Mouse (Mus musculus) hindbrain, embryonic 12.5 days (tissue): ENCODE data around the gene Dpp6. TPM values are rescaled to one million over a fixed set of nuclear protein-coding genes. Genes with fewer than 3 reads are reported as not detected.

Source experiments
- ATAC-seq: fragments of 200-750 bp; cut with Nextera tagmentation; 2 replicates; pipeline ENCODE4 v1.8.0; 2017; ENCODE audit warnings: moderate TSS enrichment; ENCODE audit not compliant: low FRiP score
- H3K27ac ChIP-seq: fragments of 300-500 bp; sonication (generic); 2 replicates; pipeline ENCODE4 v1.5.1; 2016; ENCODE audit warnings: mild to moderate bottlenecking
- H3K27me3 ChIP-seq: fragments of 300-500 bp; sonication (generic); 2 replicates; pipeline ENCODE4 v1.6.1; 2016; ENCODE audit warnings: mild to moderate bottlenecking
- H3K36me3 ChIP-seq: fragments of 300-500 bp; sonication (generic); 2 replicates; pipeline ENCODE4 v1.6.1; 2016; ENCODE audit warnings: mild to moderate bottlenecking
- H3K4me1 ChIP-seq: fragments of 300-500 bp; sonication (generic); 2 replicates; pipeline ENCODE4 v1.6.1; 2016
- H3K4me2 ChIP-seq: fragments of 300-500 bp; sonication (generic); replicated peaks from 2 replicates; pipeline ENCODE4 v1.6.1; 2016; ENCODE audit warnings: mild to moderate bottlenecking
- H3K4me3 ChIP-seq: fragments of 300-500 bp; sonication (generic); 2 replicates; pipeline ENCODE4 v1.5.1; 2016; ENCODE audit warnings: mild to moderate bottlenecking
- H3K9ac ChIP-seq: fragments of 300-500 bp; sonication (generic); 2 replicates; pipeline ENCODE4 v1.6.1; 2016; ENCODE audit warnings: mild to moderate bottlenecking, moderate library complexity
- H3K9me3 ChIP-seq: fragments of 300-500 bp; sonication (generic); replicated peaks from 2 replicates; pipeline ENCODE4 v1.6.1; 2016; ENCODE audit warnings: mild to moderate bottlenecking
- WGBS: fragments of 180-500 bp; shearing (Covaris S2); methylation state at CpG from one replicate; pipeline ENCODE4 v1.1.7; 2016; 5-methylcytosine and 5-hydroxymethylcytosine counted together
- polyA plus RNA-seq: library from polyadenylated mRNA; unstranded; fragments of >200 nt; fragmentation: Nextera tagmentation; extraction: Ambion mirVana; gene quantifications from 2 replicates; pipeline ENCODE4 v1.2.1, GENCODE M21; 2016

Dpp6 gene
- 26.9 and 27.2 TPM in 2 replicates for polyA plus RNA-seq

GRCm38 (mm10) chr5:26816975-26817941, at the start of gene Dpp6:
TSS of gene Dpp6 (plus strand) at chr5:26817203.
- Histone ChIP-seq H3K9ac (peak within 1 kb of the TSS; percentile 47), H3K27ac (no peak within 1 kb of the TSS)
- peak; percentile 35; the same call in 1 of the 2 replicates for ATAC-seq

GRCm38 (mm10) chr5:26783955-26784354, 33.0 kb upstream of the Dpp6 start:
- WGBS = 85% methylated on average over 3 of the region's 3 CpGs
- H3K4me1 ChIP-seq = no peaks in the 10 kb centered on the region
- no peak for ATAC-seq
- H3K4me2 ChIP-seq = no peak overlapping the region
- H3K9ac ChIP-seq = no peak overlapping the region
- no peak overlapping the region for H3K27ac ChIP-seq
- H3K4me3 ChIP-seq = no peak overlapping the region
- no peaks in the 10 kb centered on the region for H3K27me3 ChIP-seq
- H3K9me3 ChIP-seq = no peaks in the 10 kb centered on the region
- no peaks in the 10 kb centered on the region for H3K36me3 ChIP-seq

More at GRCm38 (mm10) chr5:26816975-26817941, at the start of gene Dpp6:
- 2% methylated on average over 48 of the region's 48 CpGs for WGBS
- Histone ChIP-seq H3K4me1 (peaks cover 12% of the 10 kb centered on the region), H3K27me3 (peaks cover 31% of the 10 kb centered on the region), H3K36me3 (no peaks in the 10 kb centered on the region), H3K9me3 (no peaks in the 10 kb centered on the region), H3K4me2 (peak within 1 kb of the TSS; percentile 70), H3K4me3 (peak within 1 kb of the TSS; percentile 35)

GRCm38 (mm10) chr5:26795524-26795923, 21.5 kb upstream of the Dpp6 start:
- no peaks in the 10 kb centered on the region for H3K36me3 ChIP-seq
- no peak overlapping the region for H3K9ac ChIP-seq
- H3K4me2 ChIP-seq = no peak overlapping the region
- H3K27me3 ChIP-seq = no peaks in the 10 kb centered on the region
- no peak overlapping the region for H3K4me3 ChIP-seq
- WGBS = 94% methylated on average over 2 of the region's 2 CpGs
- H3K27ac ChIP-seq = no peak overlapping the region
- H3K9me3 ChIP-seq = no peaks in the 10 kb centered on the region
- no peaks in the 10 kb centered on the region for H3K4me1 ChIP-seq
- no peak for ATAC-seq

- H3K27me3 ChIP-seq = no peaks in the 10 kb centered on the region
- no peaks in the 10 kb centered on the region for H3K4me1 ChIP-seq
- no peak overlapping the region for H3K27ac ChIP-seq
- no peak overlapping the region for H3K9ac ChIP-seq
- H3K36me3 ChIP-seq = no peaks in the 10 kb centered on the region
- 88% methylated on average over 1 of the region's 1 CpGs for WGBS
- H3K4me3 ChIP-seq = no peak overlapping the region
- no peak overlapping the region for H3K4me2 ChIP-seq
- H3K9me3 ChIP-seq = no peaks in the 10 kb centered on the region
- no peak for ATAC-seq
Observed at GRCm38 (mm10) chr5:26835972-26836371, 19.0 kb downstream of the Dpp6 start.

GRCm38 (mm10) chr5:26841151-26841550, 24.1 kb downstream of the Dpp6 start:
- no peaks in the 10 kb centered on the region for H3K4me1 ChIP-seq
- H3K4me3 ChIP-seq = no peak overlapping the region
- no peaks in the 10 kb centered on the region for H3K27me3 ChIP-seq
- no peak overlapping the region for H3K27ac ChIP-seq
- no peak overlapping the region for H3K4me2 ChIP-seq
- no peak overlapping the region for H3K9ac ChIP-seq
- no peak for ATAC-seq
- WGBS = 27% methylated on average over 4 of the region's 4 CpGs
- H3K9me3 ChIP-seq = no peaks in the 10 kb centered on the region
- H3K36me3 ChIP-seq = no peaks in the 10 kb centered on the region

- Histone ChIP-seq H3K4me3 (no peak overlapping the region), H3K27ac (no peak overlapping the region), H3K4me1 (no peaks in the 10 kb centered on the region), H3K9ac (no peak overlapping the region), H3K4me2 (no peak overlapping the region), H3K9me3 (no peaks in the 10 kb centered on the region), H3K27me3 (no peaks in the 10 kb centered on the region), H3K36me3 (no peaks in the 10 kb centered on the region)
- WGBS = 67% methylated on average over 4 of the region's 4 CpGs
- ATAC-seq = no peak
Observed at GRCm38 (mm10) chr5:26854746-26855145, 37.7 kb downstream of the Dpp6 start.

- H3K27me3 ChIP-seq = no peaks in the 10 kb centered on the region
- no peak overlapping the region for H3K4me3 ChIP-seq
- H3K4me2 ChIP-seq = no peak overlapping the region
- H3K27ac ChIP-seq = no peak overlapping the region
- no peaks in the 10 kb centered on the region for H3K9me3 ChIP-seq
- H3K4me1 ChIP-seq = no peaks in the 10 kb centered on the region
- H3K36me3 ChIP-seq = no peaks in the 10 kb centered on the region
- H3K9ac ChIP-seq = no peak overlapping the region
- no peak for ATAC-seq
Observed at GRCm38 (mm10) chr5:26875449-26875848, 58.4 kb downstream of the Dpp6 start.

- Histone ChIP-seq H3K27ac (no peak overlapping the region), H3K4me2 (no peak overlapping the region), H3K27me3 (no peaks in the 10 kb centered on the region), H3K4me1 (no peaks in the 10 kb centered on the region), H3K36me3 (no peaks in the 10 kb centered on the region), H3K4me3 (no peak overlapping the region), H3K9ac (no peak overlapping the region), H3K9me3 (no peaks in the 10 kb centered on the region)
- ATAC-seq = no peak
- 78% methylated on average over 1 of the region's 1 CpGs for WGBS
Observed at GRCm38 (mm10) chr5:26887496-26887895, 70.5 kb downstream of the Dpp6 start.

- H3K36me3 ChIP-seq = no peaks in the 10 kb centered on the region
- no peak overlapping the region for H3K27ac ChIP-seq
- WGBS = 82% methylated on average over 4 of the region's 4 CpGs
- no peak overlapping the region for H3K4me2 ChIP-seq
- no peak overlapping the region for H3K9ac ChIP-seq
- no peaks in the 10 kb centered on the region for H3K4me1 ChIP-seq
- ATAC-seq = no peak
- H3K9me3 ChIP-seq = no peaks in the 10 kb centered on the region
- H3K4me3 ChIP-seq = no peak overlapping the region
- H3K27me3 ChIP-seq = no peaks in the 10 kb centered on the region
Observed at GRCm38 (mm10) chr5:26888080-26888479, 71.1 kb downstream of the Dpp6 start.

GRCm38 (mm10) chr5:26894346-26894745, 77.3 kb downstream of the Dpp6 start:
- 21% methylated on average over 3 of the region's 3 CpGs for WGBS
- no peaks in the 10 kb centered on the region for H3K36me3 ChIP-seq
- no peak overlapping the region for H3K4me2 ChIP-seq
- H3K4me3 ChIP-seq = no peak overlapping the region
- H3K9me3 ChIP-seq = no peaks in the 10 kb centered on the region
- H3K9ac ChIP-seq = no peak overlapping the region
- ATAC-seq = no peak
- no peaks in the 10 kb centered on the region for H3K27me3 ChIP-seq
- no peak overlapping the region for H3K27ac ChIP-seq
- H3K4me1 ChIP-seq = no peaks in the 10 kb centered on the region

GRCm38 (mm10) chr5:26903786-26904185, 86.8 kb downstream of the Dpp6 start:
- whole genome bisulfite sequencing = 6% methylated on average over 9 of the region's 9 CpGs
- Histone ChIP-seq H3K36me3 (no peaks in the 10 kb centered on the region), H3K4me3 (peak overlapping the region; percentile 39; the same call in 1 of the 2 replicates), H3K27me3 (peaks cover 5% of the 10 kb centered on the region; the same call in 1 of the 2 replicates), H3K9me3 (no peaks in the 10 kb centered on the region), H3K4me1 (peaks cover 14% of the 10 kb centered on the region), H3K9ac (no peak overlapping the region), H3K4me2 (peak overlapping the region; percentile 59), H3K27ac (peak overlapping the region; percentile 60)
- ATAC-seq = peak; percentile 57

- peak overlapping the region; percentile 39 for H3K4me3 ChIP-seq
- ATAC-seq = peak; percentile 92
- H3K4me2 ChIP-seq = peak overlapping the region; percentile 59
- H3K36me3 ChIP-seq = no peaks in the 10 kb centered on the region
- H3K27ac ChIP-seq = peak overlapping the region; percentile 60
- peaks cover 14% of the 10 kb centered on the region for H3K4me1 ChIP-seq
- H3K9ac ChIP-seq = peak overlapping the region; percentile 52
- no peaks in the 10 kb centered on the region for H3K9me3 ChIP-seq
- 1% methylated on average over 32 of the region's 32 CpGs for WGBS
- peaks cover 5% of the 10 kb centered on the region; the same call in 1 of the 2 replicates for H3K27me3 ChIP-seq
Observed at GRCm38 (mm10) chr5:26904324-26905041, 87.5 kb downstream of the Dpp6 start.
